Mouse (Mus musculus) ovary, postnatal 10 days (tissue): ENCODE results near the gene Spg11.
"Not testable (repeated sequence)": the region's sequence is repeated elsewhere in the genome, so short reads cannot be mapped to it uniquely, and the experiment has no call there.

Experiments used
- DNase-seq: peaks from one replicate; pipeline ENCODE4 v3.0.0; 2022; ENCODE audit warnings: low spot score

Gene Spg11

DNA sequence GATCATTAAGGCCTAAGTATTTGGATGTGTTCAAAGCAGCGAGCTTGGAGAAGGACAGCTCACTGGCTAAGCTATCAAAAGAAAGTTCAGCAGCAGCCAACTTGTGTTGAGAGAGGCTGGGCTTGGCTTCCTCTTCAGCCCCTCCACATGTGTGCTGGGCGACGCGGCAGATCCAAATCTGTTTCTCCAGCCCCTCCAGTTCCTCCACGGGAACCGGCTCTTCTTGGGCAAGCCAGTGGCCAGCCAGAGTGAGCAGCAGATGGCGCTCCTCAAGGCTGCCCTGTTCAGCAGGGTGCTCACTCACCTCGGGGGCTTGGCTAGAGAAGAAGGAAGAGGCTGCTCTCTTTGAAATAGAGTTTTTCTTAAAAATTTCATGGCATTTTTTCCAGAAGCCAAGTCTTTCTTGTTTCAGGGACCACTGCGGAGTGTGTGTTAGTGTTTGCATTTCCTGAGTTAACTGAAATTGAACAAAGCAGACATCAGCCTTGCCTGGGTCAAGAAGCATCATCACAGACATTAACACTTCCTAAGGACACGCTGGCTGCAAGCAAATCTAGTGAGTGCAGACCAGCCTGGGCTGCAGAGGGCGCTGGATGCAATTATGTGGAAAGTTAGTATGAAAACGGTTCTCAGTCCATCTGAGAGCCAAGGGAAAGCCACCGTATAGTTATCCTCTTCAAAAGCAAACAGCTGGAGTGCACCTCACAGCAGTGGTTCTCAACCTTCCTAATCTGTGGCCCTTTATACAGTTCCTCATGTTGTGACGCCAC, 52.8 kb downstream of the Spg11 start:
- DNase-seq = no peak

DNA sequence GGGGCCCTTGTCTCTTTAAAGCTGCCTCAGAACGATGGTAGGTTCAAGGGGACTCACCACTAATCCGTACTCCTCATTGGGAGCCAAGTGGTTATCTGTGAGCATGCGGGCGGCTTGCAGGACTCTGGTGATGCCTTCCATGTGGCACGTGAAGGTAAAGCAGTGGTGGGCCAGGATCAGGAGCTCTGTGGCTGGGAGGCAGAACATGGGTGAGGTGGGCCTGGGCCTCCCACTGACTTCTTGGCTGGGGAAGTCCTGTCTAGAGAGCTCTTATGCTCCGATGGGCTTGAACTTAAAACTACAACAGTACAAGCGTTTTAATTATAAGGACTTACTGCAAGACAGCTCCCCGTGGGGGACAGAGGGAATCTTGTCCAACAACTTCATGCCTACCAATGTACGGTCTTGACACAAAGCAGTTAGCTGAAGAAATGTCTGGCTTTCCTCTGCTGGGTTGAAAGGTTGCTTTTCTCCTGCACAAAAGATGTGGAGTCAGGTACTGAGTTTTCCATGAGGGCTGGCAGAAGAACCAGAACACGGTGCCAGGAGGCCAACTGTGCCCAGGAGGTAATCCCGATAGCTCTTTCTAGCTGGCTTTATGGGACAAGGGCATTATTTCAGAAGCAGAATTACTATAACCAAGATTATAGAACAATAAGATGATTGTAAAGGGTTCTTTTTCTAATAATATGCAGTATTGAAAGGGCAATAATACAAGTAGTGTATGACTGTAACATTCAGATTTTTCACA, 58.6 kb downstream of the Spg11 start:
- no peak for DNase-seq

DNA sequence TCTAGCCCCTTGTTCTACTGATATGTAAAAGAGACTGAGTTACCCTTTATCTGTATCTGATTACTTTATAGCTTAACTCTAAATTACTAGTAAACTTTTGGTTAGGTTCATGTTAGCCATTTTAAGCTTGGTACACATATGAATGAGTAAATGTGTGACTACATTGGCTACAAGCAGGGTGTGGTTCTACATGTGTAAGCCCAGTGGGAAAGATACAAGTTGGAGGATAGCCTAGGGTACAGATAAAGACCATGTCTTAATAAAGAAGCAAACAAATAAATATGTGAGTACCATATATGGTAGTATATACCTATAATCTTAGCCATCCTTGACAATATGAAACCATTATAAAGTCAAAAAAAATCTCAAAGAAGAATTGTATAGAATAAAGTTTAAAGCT, 74.3 kb downstream of the Spg11 start:
- no peak for DNase-seq

DNA sequence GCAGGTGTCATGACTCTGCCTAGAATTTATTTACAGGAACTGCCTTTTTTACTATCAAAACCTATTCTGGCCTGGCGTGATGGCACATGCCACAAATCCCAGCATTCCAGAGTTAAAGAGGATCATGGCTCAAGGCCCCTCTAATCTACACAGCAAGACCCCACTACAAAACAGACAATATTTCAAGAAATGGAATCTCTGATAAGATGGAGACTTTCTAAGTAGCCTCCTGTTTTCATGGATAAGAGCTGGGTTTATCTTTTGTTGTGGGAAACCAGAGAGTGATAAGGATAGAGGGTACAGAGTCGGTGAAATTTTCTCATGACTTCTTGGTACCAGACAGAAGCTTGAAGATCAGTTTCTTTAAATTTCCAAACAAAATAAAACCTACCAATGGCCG, 82.1 kb downstream of the Spg11 start:
- no peak for DNase-seq

DNA sequence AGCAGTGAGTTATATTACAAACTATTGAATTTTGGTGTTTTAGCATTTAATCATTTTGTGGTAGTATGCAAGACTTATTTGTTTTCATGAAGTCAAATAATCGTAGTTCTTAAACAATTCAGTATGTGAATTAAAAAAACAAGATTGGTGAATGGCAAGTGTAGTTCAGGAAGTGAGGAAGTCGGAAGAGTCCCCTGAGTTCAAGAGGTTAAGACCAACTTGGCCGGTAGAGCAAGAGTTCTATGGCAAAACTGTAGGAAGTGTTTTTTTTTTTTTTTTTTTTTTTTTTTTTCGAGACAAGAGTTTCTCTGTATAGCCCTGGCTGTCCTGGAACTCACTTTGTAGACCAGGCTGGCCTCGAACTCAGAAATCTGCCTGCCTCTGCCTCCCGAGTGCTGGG, 86.2 kb downstream of the Spg11 start:
- no peak for DNase-seq

DNA sequence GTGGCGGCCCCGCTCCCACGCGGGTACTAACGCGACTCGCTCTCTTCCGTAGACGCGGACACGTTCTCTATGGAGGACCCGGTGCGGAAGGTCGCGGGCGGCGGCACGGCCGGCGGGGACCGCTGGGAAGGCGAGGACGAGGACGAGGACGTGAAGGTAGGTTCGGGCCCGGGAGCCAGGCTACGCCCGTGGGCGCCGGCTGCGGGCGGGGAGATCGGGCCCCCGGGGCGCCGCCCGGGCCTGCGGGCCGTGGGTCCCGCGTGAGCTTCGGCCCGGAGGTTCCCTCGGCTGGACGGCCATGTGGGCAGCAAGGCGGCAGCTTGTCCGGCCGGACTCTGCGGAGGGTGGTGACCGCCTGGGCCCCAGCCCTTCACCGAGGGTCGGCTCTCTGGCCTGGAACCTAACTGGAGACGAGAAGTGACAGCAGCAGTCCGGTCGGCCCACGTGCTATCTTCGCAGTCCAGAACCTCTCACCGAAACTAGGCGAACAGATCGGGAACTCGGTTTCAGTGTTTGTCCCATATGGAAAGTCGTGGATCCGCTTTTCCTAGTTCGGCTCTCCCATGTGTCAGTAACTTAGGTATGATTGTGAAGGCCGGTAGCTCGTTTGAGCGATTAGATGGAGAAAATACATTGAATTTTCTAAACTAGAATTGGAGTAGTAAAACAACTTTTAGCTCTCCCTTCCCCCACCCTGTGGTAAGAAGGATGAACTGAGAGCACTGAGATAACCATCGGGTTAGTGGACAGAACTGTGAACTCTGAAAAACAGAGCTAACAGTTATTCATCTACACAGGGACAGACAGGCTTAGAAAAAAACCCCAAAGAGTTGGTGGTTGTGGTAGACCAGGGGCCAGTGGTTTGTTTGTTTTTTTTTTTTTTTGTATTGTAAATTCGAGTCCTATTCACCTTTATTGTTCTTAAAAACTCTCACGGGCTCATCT, 89.2 kb downstream of the Spg11 start:
- DNase-seq = no peak

DNA sequence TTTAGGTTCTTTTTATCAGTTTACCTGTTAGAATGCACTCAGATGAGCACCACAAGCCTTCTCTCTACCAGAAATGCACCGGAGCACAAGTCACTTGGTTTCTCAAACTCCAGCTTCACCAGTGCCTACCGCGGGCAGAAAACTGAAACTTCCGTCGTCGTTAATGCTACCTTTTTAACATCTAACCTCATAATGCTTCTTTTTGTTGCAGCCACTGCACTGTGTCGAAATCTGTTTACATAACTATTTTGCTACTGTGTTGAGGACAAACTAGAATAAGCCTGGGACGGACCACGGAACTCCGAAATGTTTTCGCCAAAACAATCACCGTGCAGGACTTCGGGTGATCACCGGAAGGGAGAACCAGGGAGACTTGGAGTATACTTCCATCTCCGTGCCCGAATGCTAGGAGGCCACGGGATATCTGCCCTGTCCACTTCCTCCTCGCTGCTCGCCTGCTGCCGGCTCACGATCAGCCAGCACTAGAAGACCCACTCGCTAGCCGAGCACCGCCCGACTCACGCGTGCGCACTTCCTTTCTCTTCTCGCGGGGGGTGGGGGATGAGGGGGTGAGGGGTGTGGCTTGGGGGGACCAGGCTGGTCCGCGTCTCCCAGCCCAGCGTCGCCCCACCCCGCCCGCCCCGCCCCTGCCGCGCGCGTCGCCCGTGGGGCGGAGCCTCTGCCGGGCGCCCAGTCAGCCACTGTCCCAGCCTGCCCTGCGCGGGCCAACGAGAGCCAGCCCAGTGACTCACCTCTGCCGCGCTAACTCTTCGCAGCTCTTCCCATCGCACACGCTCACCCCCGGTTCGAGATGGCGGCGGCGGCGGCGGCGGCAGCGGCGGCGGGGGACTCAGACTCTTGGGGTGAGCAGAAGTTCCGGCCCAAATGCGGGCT, 90.1 kb downstream of the Spg11 start, which contains the start of gene Eif3j1:
Gene Eif3j1, plus strand, starts transcription at position 685 of the 894 bp plus-strand sequence.
- peak; percentile 68 for DNase-seq

DNA sequence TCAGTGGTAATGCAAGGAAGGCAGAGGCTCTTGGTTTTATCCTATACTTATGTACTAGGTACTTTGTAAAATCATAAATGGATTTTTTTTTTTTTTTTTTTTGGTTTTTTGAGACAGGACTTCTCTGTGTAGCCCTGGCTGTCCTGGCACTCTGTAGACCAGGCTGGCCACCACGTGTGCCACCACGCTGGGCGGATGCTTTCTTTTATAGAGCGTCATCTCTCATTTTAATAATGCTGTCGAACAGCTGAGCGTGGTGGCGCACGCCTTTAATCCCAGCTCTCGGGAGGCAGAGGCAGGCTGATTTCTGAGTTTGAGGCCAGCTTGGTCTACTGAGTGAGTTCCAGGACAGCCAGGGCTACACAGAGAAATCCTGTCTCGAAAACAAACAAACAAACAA, 91.1 kb downstream of the Spg11 start:
- DNase-seq = not testable (repeated sequence)

DNA sequence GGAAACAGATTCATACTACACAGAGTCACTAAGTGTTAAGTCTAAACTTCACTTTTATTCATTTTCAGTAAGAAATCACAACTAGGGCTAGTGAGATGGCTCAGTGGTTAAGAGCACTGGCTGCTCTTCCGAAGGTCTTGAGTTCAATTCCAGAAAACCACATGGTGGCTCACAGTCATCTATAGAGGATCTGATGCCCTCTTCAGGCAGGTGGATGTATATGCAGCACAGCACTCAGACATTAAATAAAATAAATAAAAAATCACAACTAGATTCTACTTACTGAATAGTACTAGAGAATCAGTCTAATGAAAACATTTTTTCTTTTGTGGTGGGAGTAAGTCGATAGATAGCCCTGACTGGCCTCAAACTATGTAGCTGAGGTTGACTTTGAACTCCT, 95.9 kb downstream of the Spg11 start:
- no peak for DNase-seq

DNA sequence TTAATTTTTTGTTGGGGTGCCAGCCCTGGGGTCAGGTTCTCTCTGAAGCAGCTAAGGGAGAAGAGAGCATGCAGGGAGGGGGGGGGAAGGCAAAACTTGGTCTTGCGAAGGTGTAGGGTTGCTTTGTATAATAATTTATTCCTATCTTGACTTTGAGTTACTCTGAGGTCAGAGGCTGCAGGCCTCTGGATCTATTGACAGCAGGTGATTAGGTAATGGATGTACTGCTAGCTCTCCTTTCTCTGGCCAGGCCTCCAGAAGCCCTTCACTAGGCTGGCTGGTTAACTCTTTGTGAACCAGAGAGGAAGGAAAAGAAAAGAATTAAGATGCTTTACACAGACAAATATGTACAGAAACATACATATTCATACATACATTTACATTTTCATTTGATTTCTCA, 99.5 kb downstream of the Spg11 start:
- no peak for DNase-seq

DNA sequence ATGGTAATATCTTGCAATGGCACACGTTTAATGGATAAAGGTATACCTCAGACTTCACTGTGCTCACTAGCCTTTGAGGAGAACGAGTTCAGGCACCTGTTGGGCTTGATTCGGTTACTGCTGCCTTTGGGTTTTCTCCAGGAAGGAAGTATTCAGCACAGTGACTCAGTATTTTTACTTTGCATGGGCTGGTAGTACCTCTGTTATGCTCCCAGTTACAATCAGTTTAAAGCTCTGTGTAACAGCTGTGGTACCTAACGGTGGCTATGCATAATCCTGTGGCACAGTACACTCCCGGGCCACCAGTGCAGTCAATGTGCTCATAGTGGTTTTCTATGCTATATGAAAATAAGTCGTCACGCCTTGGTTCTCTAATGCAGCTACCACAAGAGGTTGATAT, 106.7 kb downstream of the Spg11 start:
- no peak for DNase-seq

DNA sequence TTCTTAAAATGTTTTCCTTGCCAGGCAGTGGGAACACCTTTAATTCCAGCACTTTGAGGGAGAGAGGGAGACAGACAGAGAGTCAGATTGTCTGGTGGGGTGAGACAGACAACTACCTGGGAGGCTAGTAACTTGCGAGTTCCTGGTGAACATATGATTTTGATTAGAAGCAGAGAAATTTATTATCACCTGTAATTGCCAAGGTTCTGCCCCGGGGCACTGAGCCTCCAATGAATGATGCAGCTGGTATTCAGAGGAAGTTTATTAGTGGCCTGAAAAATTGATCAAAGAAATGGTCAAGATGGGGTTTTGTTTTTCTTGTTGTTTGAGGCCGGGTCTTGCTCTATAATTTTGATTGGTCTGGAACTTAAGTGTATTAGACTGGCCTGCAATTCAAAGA, 109.4 kb downstream of the Spg11 start:
- no peak for DNase-seq
